Mouse (Mus musculus) c-Kit-positive CD71-positive TER-119-negative erythroid progenitor cells, embryonic 14.5 days (primary cell): ENCODE results near the gene Il5.

ENCODE experiments used
- DNase-seq: peaks from one replicate; pipeline ENCODE4 v3.0.0-alpha.2; 2013; ENCODE audit warnings: low read depth

The Il5 gene

GRCm38 (mm10) chr11:53771001-53771744, 50.6 kb downstream of the Il5 start:
- no peak for DNase-seq

- DNase-seq, result no peak
These were observed 51.9 kb downstream of the Il5 start for GRCm38 (mm10) chr11:53772536-53772935.

- DNase-seq, result no peak
These were observed 52.5 kb downstream of the Il5 start, which contains the start of gene Gm17334 for GRCm38 (mm10) chr11:53773087-53773486. Gene Gm17334, minus strand, starts transcription at chr11:53773187.

GRCm38 (mm10) chr11:53773641-53774360, 53.2 kb downstream of the Il5 start:
- no peak for DNase-seq
